Mouse (Mus musculus) forebrain, postnatal 0 days (tissue): ENCODE results near the gene AC109138.7. TPM values are rescaled to one million over a fixed set of nuclear protein-coding genes. Genes with fewer than 3 reads are reported as not detected.

ENCODE experiments used
- ATAC-seq: fragments of 200-750 bp; cut with Nextera tagmentation; 2 replicates; pipeline ENCODE4 v1.8.0; 2017; ENCODE audit warnings: mild to moderate bottlenecking, moderate library complexity
- DNase-seq: peaks from one replicate; pipeline ENCODE4 v3.0.0-alpha.2; 2015
- H3K27ac ChIP-seq: fragments of 300-500 bp; sonication (generic); 2 replicates; pipeline ENCODE4 v1.5.1; 2014; ENCODE audit warnings: low read depth, mild to moderate bottlenecking, antibody characterized with exemption, low read length, moderate library complexity, mixed read lengths
- H3K27me3 ChIP-seq: fragments of 300-500 bp; sonication (generic); 2 replicates; pipeline ENCODE4 v1.6.1; 2014; ENCODE audit warnings: mild to moderate bottlenecking, low read length, mixed read lengths; ENCODE audit not compliant: insufficient read depth
- H3K36me3 ChIP-seq: fragments of 300-500 bp; sonication (generic); 2 replicates; pipeline ENCODE4 v1.6.1; 2014; ENCODE audit warnings: mild to moderate bottlenecking, moderate library complexity; ENCODE audit not compliant: insufficient read depth
- H3K4me1 ChIP-seq: fragments of 300-500 bp; sonication (generic); 2 replicates; pipeline ENCODE4 v1.6.1; 2014; ENCODE audit warnings: antibody characterized with exemption; ENCODE audit not compliant: insufficient read depth
- H3K4me2 ChIP-seq: fragments of 300-500 bp; sonication (generic); 2 replicates; pipeline ENCODE4 v1.6.1; 2014; ENCODE audit warnings: low read depth, mild to moderate bottlenecking, moderate library complexity
- H3K4me3 ChIP-seq: fragments of 300-500 bp; sonication (generic); 2 replicates; pipeline ENCODE4 v1.5.1; 2014; ENCODE audit warnings: low read depth, low read length, mixed read lengths
- H3K9ac ChIP-seq: fragments of 300-500 bp; sonication (generic); 2 replicates; pipeline ENCODE4 v1.6.1; 2014; ENCODE audit warnings: mild to moderate bottlenecking
- H3K9me3 ChIP-seq: fragments of 300-500 bp; sonication (generic); 2 replicates; pipeline ENCODE4 v1.6.1; 2016; ENCODE audit warnings: low read length
- CTCF ChIP-seq: sonication (generic); IDR thresholded peaks from 2 replicates; pipeline ENCODE4 v1.5.1; 2016; ENCODE audit warnings: antibody characterized with exemption, control low read depth, low read depth
- WGBS: fragments of 180-500 bp; shearing (Covaris S2); extraction: QIAGEN DNeasy Blood & Tissue Kit; methylation state at CpG from one replicate; pipeline ENCODE4 v1.1.7; 2014; 5-methylcytosine and 5-hydroxymethylcytosine counted together
- polyA plus RNA-seq: library from polyadenylated mRNA; unstranded; fragments of >200 nt; fragmentation: Nextera tagmentation; extraction: Ambion mirVana; gene quantifications from 2 replicates; pipeline ENCODE4 v1.2.1, GENCODE M21; 2015
- total RNA-seq: library from RNA; depleted of rRNA; stranded (reverse); fragments of >200 nt; gene quantifications from 2 replicates; pipeline ENCODE4 v1.2.3, GENCODE M21; 2014

Gene AC109138.7
- total and polyA plus RNA-seq, 2 experiments from 2014 or later, result not detected

DNA sequence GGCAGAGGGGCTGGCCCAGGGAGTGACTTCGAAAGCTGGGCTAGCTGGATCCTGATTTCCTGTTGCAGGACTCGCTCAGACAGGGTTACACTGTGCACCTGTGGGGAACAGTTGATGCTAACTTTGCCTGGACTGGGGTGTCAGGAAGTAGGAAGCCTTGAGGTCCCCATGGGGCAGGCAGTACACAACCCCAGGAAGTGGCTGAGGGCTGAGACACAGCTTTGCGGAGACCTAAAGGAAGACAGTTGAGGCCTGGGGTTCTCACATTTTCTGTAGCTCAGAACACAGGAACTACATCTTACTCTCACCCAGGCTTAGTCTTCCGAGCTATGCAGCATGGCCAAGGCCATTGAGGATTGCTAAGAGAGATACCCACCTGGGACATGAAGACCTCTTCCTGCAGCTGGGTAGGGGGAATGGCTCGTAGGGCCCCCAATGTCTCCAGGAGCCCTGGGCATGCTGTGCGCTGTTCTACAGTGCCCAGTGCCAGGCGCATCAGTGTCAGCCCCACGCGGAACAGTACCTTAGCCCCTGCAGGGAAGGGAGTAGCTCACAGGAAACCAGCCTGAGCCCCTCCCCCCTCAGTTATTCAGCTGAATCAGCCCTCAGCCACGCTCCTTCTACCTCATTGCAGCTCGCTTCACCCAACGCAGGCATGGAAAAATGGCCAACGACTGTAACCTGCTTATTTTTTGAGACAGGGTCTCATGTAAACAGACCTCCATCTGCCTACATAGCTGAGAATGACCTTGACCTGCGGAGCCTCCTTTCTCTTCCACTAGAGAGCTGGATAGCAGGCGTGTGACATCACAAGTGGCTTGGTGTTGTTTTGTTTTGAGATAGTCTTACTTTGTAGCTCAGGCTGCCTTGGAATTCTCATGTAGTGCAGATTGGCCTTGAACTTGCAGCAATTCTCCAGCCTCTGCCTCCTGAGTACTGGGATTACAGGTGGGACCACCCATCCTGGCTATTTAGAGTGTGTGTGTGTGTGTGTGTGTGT, 28.9 kb upstream of the AC109138.7 start:
- Histone ChIP-seq H3K27ac (no peak overlapping the region), H3K4me1 (no peaks in the 10 kb centered on the region; the same call in 1 of the 2 replicates), H3K9me3 (no peaks in the 10 kb centered on the region), H3K27me3 (no peaks in the 10 kb centered on the region), H3K36me3 (no peaks in the 10 kb centered on the region), H3K4me3 (no peak overlapping the region), H3K4me2 (no peak overlapping the region), H3K9ac (no peak overlapping the region)
- ATAC-seq, result no peak
- DNase-seq, result no peak
- TF ChIP-seq CTCF, result no peak
- 63% methylated on average over 15 of the region's 15 CpGs for WGBS

DNA sequence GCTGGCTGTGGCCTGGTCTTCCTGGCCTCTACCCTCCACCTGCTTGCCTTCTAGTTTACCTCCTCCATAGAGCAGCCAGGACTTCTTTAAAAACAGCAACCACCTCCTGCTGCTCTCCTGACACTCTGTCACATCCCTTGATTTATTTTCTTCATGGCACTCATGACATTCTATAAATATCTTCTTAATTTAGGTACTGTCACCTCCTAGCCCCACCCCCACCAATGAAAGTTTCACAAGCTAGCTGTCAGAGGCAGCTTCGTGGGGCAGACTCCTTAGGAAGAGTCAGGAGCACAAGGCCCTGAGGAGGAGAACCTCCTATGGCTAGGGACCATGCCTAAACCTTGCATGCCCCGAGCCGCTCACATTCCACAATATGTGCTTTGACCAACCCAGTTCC, 26.9 kb upstream of the AC109138.7 start:
- no peak for TF ChIP-seq CTCF
- no peak overlapping the region for H3K9ac ChIP-seq
- no peak overlapping the region for H3K4me2 ChIP-seq
- ATAC-seq, result no peak
- H3K36me3 ChIP-seq, result no peaks in the 10 kb centered on the region
- no peaks in the 10 kb centered on the region for H3K9me3 ChIP-seq
- DNase-seq, result no peak
- no peaks in the 10 kb centered on the region for H3K4me1 ChIP-seq
- H3K27me3 ChIP-seq, result no peaks in the 10 kb centered on the region
- 73% methylated on average over 3 of the region's 3 CpGs for WGBS
- H3K27ac ChIP-seq, result no peak overlapping the region
- no peak overlapping the region for H3K4me3 ChIP-seq

DNA sequence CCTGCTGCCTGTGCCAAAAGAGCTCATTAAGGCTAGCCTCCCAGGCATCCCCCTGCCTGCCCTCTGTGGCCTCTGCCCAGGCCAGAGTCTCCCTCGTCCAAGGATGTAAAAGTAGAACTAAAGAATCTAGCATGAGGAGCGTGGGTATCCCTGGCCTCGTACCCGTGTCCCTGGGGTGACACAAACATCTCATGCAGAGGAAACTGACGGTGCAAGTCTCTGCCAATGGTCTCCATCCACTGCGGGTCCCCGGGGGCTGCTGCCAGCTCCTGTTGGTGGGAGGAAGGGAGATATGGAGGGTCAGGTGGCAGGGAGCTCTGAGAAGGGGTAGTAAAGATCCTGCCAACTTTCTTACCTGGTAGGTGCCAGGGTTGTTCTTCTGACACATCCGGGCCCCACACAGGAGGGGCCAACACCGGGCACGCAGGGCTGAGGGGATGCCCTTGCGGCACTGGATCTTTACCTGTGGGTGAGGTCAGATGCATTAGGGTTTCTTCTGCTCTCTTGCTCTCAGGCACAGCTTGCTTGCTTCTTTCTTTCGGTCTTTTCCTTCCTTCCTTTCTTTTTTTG, 25.0 kb upstream of the AC109138.7 start:
- Histone ChIP-seq H3K4me3 (no peak overlapping the region), H3K36me3 (peaks cover 10% of the 10 kb centered on the region), H3K9me3 (no peaks in the 10 kb centered on the region), H3K4me2 (no peak overlapping the region), H3K27me3 (no peaks in the 10 kb centered on the region), H3K4me1 (peaks cover 11% of the 10 kb centered on the region; the same call in 1 of the 2 replicates), H3K9ac (no peak overlapping the region), H3K27ac (no peak overlapping the region)
- 81% methylated on average over 12 of the region's 12 CpGs for WGBS
- no peak for ATAC-seq
- no peak for DNase-seq
- no peak for TF ChIP-seq CTCF

DNA sequence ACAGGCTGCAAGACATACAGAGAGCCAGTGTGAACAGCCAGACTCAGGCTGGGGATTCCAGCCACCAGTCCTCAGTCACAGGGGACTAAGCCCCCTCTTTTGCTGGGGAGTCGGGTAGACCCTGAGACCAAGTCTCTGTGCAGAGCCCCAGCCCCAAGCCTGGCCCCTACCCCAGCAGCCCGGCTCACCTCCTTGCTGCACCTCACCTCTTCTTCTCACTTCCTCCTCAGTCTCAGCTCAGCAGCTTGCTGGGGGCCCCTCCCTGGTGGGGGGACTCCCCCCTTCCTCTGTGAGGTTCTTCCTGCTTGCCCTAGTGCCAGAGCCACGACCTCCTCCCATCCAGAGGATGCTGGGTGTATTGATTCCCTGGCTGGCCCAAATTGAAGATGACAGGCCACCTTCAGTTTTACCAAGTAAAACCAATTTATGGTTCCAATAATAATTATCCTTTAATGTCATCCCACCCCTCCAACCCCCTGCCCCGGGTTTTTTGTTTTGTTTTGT, 23.3 kb upstream of the AC109138.7 start, which contains the start of gene Tbc1d10c:
TSS of gene Tbc1d10c (minus strand) at position 454 of the 504 bp plus-strand sequence.
- Histone ChIP-seq H3K9me3 (no peaks in the 10 kb centered on the region), H3K9ac (peak within 1 kb of the TSS; percentile 95), H3K27me3 (no peaks in the 10 kb centered on the region), H3K36me3 (peaks cover 27% of the 10 kb centered on the region), H3K4me1 (peaks cover 11% of the 10 kb centered on the region; the same call in 1 of the 2 replicates), H3K4me2 (peak within 1 kb of the TSS; percentile 88), H3K4me3 (peak within 1 kb of the TSS; percentile 95), H3K27ac (peak within 1 kb of the TSS; percentile 94)
- TF ChIP-seq CTCF, result no peak
- ATAC-seq (no peak), DNase-seq (no peak)
- WGBS, result 76% methylated on average over 4 of the region's 4 CpGs

DNA sequence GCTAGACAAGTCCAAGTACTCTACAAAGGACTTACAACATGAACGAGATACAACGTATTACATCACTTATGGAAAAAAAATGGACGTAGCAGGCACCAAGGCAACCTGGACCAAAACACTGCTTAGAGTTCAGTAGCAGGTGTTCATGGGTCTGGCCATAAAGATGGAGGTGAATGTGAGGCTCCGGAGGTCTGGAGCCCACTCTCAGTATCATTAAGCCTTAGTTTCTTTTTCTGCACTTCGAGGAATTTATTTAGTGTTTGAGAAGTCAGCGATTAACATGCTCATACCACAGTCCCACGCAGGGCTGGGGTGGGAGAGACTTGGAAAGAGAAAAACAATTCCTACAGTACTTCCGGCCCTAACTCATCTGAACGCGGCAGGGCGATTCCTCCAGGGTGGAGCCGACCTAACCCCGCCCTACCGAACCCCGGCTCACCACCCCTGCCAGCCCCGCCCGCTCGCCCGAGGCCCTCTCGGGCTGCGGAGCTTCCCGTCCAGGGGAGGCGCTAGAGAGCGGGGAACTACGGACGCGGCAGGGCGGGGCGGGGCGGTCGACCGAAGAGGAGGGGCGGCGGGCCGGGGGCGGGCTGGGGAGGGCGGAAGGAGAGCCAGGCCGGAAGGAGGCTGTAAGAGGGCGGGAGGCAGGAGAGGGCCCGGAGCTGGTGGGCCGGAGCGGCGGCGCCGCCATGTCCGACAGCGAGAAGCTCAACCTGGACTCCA, 22.5 kb upstream of the AC109138.7 start, which contains the start of gene Ppp1ca:
TSS of gene Ppp1ca (plus strand) at position 538 of the 723 bp plus-strand sequence.
- TF ChIP-seq CTCF, result peak; percentile 81
- Histone ChIP-seq H3K4me2 (peak within 1 kb of the TSS; percentile 88), H3K9me3 (no peaks in the 10 kb centered on the region), H3K36me3 (peaks cover 34% of the 10 kb centered on the region), H3K4me1 (peaks cover 11% of the 10 kb centered on the region; the same call in 1 of the 2 replicates), H3K27me3 (no peaks in the 10 kb centered on the region), H3K27ac (peak within 1 kb of the TSS; percentile 94), H3K4me3 (peak within 1 kb of the TSS; percentile 95), H3K9ac (peak within 1 kb of the TSS; percentile 95)
- peak; percentile 93 for DNase-seq
- ATAC-seq, result peak; percentile 93
- WGBS, result 5% methylated on average over 42 of the region's 47 CpGs

DNA sequence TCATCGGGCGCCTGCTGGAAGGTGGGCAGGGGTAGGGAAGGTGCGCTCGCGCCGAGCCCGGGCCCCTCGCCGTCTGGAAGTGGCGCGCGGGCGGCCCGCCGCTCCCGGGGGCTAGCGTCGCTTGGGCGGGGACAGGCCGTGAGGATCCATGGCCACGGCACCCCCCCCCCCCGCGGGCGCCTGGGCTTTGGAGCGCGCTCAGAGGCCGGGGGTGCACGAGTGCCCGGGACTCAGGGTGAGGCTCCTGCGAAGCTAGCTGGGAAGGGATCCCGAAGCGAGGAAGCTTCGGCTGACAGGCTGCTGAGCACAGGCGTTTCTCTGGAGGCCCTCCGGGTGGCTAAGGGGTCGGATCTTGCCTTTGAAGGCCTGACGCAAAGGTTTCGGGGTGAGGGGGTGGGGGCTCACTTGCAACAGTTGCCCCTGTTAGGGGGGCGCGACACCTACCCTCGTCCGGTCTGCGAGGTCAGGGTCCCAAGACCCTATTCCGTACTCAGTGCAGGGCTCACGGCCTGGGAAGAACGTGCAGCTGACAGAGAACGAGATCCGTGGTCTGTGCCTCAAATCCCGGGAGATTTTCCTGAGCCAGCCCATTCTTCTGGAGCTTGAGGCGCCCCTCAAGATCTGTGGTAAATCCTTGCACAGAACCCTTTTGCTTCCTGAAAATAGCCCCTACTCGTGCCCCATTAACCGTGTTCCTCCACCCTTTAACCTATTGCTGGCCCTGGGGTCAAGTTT, 21.7 kb upstream of the AC109138.7 start:
- ATAC-seq (peak; percentile 64), DNase-seq (peak; percentile 49)
- Histone ChIP-seq H3K4me1 (peaks cover 11% of the 10 kb centered on the region; the same call in 1 of the 2 replicates), H3K4me3 (peak overlapping the region; percentile 95), H3K27me3 (no peaks in the 10 kb centered on the region), H3K9me3 (no peaks in the 10 kb centered on the region), H3K36me3 (peaks cover 42% of the 10 kb centered on the region), H3K27ac (peak overlapping the region; percentile 94), H3K4me2 (peak overlapping the region; percentile 88), H3K9ac (peak overlapping the region; percentile 95)
- TF ChIP-seq CTCF, result no peak
- 1% methylated on average over 45 of the region's 52 CpGs for WGBS
